Mouse (Mus musculus) limb, embryonic 12.5 days (tissue): ENCODE measurements around the gene Lingo1. TPM values are rescaled to one million over a fixed set of nuclear protein-coding genes. Genes with fewer than 3 reads are reported as not detected.

Source experiments
- ATAC-seq: fragments of 200-750 bp; cut with Nextera tagmentation; 2 replicates; pipeline ENCODE4 v1.8.0; 2017; ENCODE audit warnings: low read depth, moderate TSS enrichment; ENCODE audit not compliant: insufficient number of reproducible peaks, insufficient read depth, low FRiP score, low TSS enrichment
- H3K27ac ChIP-seq: fragments of 300-500 bp; sonication (generic); 2 replicates; pipeline ENCODE4 v1.5.1; 2016; ENCODE audit warnings: mild to moderate bottlenecking, moderate library complexity
- H3K27me3 ChIP-seq: fragments of 300-500 bp; sonication (generic); 2 replicates; pipeline ENCODE4 v1.6.1; 2016; ENCODE audit warnings: mild to moderate bottlenecking, moderate library complexity
- H3K36me3 ChIP-seq: fragments of 300-500 bp; sonication (generic); 2 replicates; pipeline ENCODE4 v1.6.1; 2016; ENCODE audit warnings: mild to moderate bottlenecking, moderate library complexity
- H3K4me1 ChIP-seq: fragments of 300-500 bp; sonication (generic); replicated peaks from 2 replicates; pipeline ENCODE4 v1.6.1; 2016
- H3K4me2 ChIP-seq: fragments of 300-500 bp; sonication (generic); 2 replicates; pipeline ENCODE4 v1.6.1; 2016; ENCODE audit warnings: mild to moderate bottlenecking, moderate library complexity
- H3K4me3 ChIP-seq: fragments of 300-500 bp; sonication (generic); replicated peaks from 2 replicates; pipeline ENCODE4 v1.5.1; 2016; ENCODE audit warnings: mild to moderate bottlenecking
- H3K9ac ChIP-seq: fragments of 300-500 bp; sonication (generic); replicated peaks from 2 replicates; pipeline ENCODE4 v1.6.1; 2016; ENCODE audit warnings: mild to moderate bottlenecking, moderate library complexity
- H3K9me3 ChIP-seq: fragments of 300-500 bp; sonication (generic); 2 replicates; pipeline ENCODE4 v1.6.1; 2016; ENCODE audit warnings: mild to moderate bottlenecking, moderate library complexity
- WGBS: fragments of 180-500 bp; shearing (Covaris S2); methylation state at CpG from one replicate; pipeline ENCODE4 v1.1.7; 2016; 5-methylcytosine and 5-hydroxymethylcytosine counted together
- polyA plus RNA-seq: library from polyadenylated mRNA; unstranded; fragments of >200 nt; fragmentation: Nextera tagmentation; extraction: Ambion mirVana; gene quantifications from 2 replicates; pipeline ENCODE4 v1.2.1, GENCODE M21; 2016

Lingo1 gene
- polyA plus RNA-seq, 1 experiment from 2014 or later: 2.1 TPM

GRCm38 (mm10) chr9:56662946-56663345 lies 133.3 kb downstream of the Lingo1 start:
- WGBS: 70% methylated on average over 7 of the region's 7 CpGs
- no peaks in the 10 kb centered on the region for H3K9me3 ChIP-seq

GRCm38 (mm10) chr9:56662405-56662804 lies 133.9 kb downstream of the Lingo1 start:
- Histone ChIP-seq H3K4me1 (peaks cover 12% of the 10 kb centered on the region; the same call in 1 of the 2 replicates), H3K4me2 (no peak overlapping the region), H3K4me3 (no peak overlapping the region), H3K9ac (no peak overlapping the region), H3K36me3 (no peaks in the 10 kb centered on the region), H3K27me3 (peaks cover 13% of the 10 kb centered on the region), H3K27ac (no peak overlapping the region), H3K9me3 (no peaks in the 10 kb centered on the region)
- ATAC-seq: no peak
- WGBS: 85% methylated on average over 3 of the region's 3 CpGs

More at GRCm38 (mm10) chr9:56662946-56663345, 133.3 kb downstream of the Lingo1 start:
- Histone ChIP-seq H3K4me1 (peaks cover 6% of the 10 kb centered on the region; the same call in 1 of the 2 replicates), H3K27ac (no peak overlapping the region), H3K27me3 (peaks cover 13% of the 10 kb centered on the region), H3K4me3 (no peak overlapping the region), H3K36me3 (no peaks in the 10 kb centered on the region), H3K4me2 (no peak overlapping the region), H3K9ac (no peak overlapping the region)
- no peak for ATAC-seq

GRCm38 (mm10) chr9:56661217-56661840 lies 134.9 kb downstream of the Lingo1 start:
- no peak overlapping the region for H3K4me2 ChIP-seq
- no peak for ATAC-seq
- H3K4me1 ChIP-seq: peaks cover 21% of the 10 kb centered on the region; the same call in 1 of the 2 replicates
- no peak overlapping the region for H3K27ac ChIP-seq
- H3K9ac ChIP-seq: no peak overlapping the region
- 81% methylated on average over 3 of the region's 3 CpGs for WGBS
- no peaks in the 10 kb centered on the region for H3K36me3 ChIP-seq
- H3K4me3 ChIP-seq: no peak overlapping the region
- no peaks in the 10 kb centered on the region for H3K9me3 ChIP-seq
- H3K27me3 ChIP-seq: peaks cover 16% of the 10 kb centered on the region

GRCm38 (mm10) chr9:56658580-56658979 lies 137.7 kb downstream of the Lingo1 start:
- H3K27ac ChIP-seq: no peak overlapping the region
- peaks cover 24% of the 10 kb centered on the region for H3K27me3 ChIP-seq
- H3K9me3 ChIP-seq: no peaks in the 10 kb centered on the region
- H3K4me3 ChIP-seq: no peak overlapping the region
- no peak for ATAC-seq
- H3K4me2 ChIP-seq: no peak overlapping the region
- peaks cover 24% of the 10 kb centered on the region; the same call in 1 of the 2 replicates for H3K4me1 ChIP-seq
- no peak overlapping the region for H3K9ac ChIP-seq
- WGBS: 84% methylated on average over 4 of the region's 4 CpGs
- no peaks in the 10 kb centered on the region for H3K36me3 ChIP-seq

- H3K36me3 ChIP-seq: no peaks in the 10 kb centered on the region
- H3K9ac ChIP-seq: no peak overlapping the region
- peaks cover 22% of the 10 kb centered on the region; the same call in 1 of the 2 replicates for H3K4me1 ChIP-seq
- no peak for ATAC-seq
- peaks cover 28% of the 10 kb centered on the region for H3K27me3 ChIP-seq
- H3K4me3 ChIP-seq: no peak overlapping the region
- no peaks in the 10 kb centered on the region for H3K9me3 ChIP-seq
- WGBS: 64% methylated on average over 6 of the region's 6 CpGs
- no peak overlapping the region for H3K4me2 ChIP-seq
- H3K27ac ChIP-seq: no peak overlapping the region
Observed at GRCm38 (mm10) chr9:56657996-56658398, 138.3 kb downstream of the Lingo1 start.

- ATAC-seq: 0 out of 2 replicates have a peak, but pooled peaks have one; percentile 8
- H3K4me3 ChIP-seq: no peak overlapping the region
- H3K9me3 ChIP-seq: no peaks in the 10 kb centered on the region
- H3K36me3 ChIP-seq: no peaks in the 10 kb centered on the region
- peak overlapping the region; percentile 24 for H3K4me2 ChIP-seq
- H3K4me1 ChIP-seq: peaks cover 19% of the 10 kb centered on the region; the same call in 1 of the 2 replicates
- 45% methylated on average over 16 of the region's 16 CpGs for WGBS
- H3K27ac ChIP-seq: no peak overlapping the region
- H3K27me3 ChIP-seq: peaks cover 34% of the 10 kb centered on the region
- no peak overlapping the region for H3K9ac ChIP-seq
Observed at GRCm38 (mm10) chr9:56656766-56657542, 139.3 kb downstream of the Lingo1 start.

GRCm38 (mm10) chr9:56655167-56655566 lies 141.1 kb downstream of the Lingo1 start:
- H3K4me2 ChIP-seq: no peak overlapping the region
- no peaks in the 10 kb centered on the region for H3K36me3 ChIP-seq
- H3K27ac ChIP-seq: no peak overlapping the region
- H3K4me1 ChIP-seq: peaks cover 19% of the 10 kb centered on the region; the same call in 1 of the 2 replicates
- H3K9ac ChIP-seq: no peak overlapping the region
- H3K9me3 ChIP-seq: no peaks in the 10 kb centered on the region
- H3K27me3 ChIP-seq: peaks cover 45% of the 10 kb centered on the region
- 75% methylated on average over 6 of the region's 6 CpGs for WGBS
- ATAC-seq: no peak
- H3K4me3 ChIP-seq: no peak overlapping the region

GRCm38 (mm10) chr9:56652551-56652950 lies 143.7 kb downstream of the Lingo1 start:
- Histone ChIP-seq H3K36me3 (no peaks in the 10 kb centered on the region), H3K27me3 (peaks cover 43% of the 10 kb centered on the region), H3K4me1 (peaks cover 14% of the 10 kb centered on the region; the same call in 1 of the 2 replicates), H3K9ac (no peak overlapping the region), H3K4me2 (no peak overlapping the region), H3K27ac (no peak overlapping the region), H3K9me3 (no peaks in the 10 kb centered on the region), H3K4me3 (no peak overlapping the region)
- no peak for ATAC-seq
- 53% methylated on average over 7 of the region's 7 CpGs for WGBS

GRCm38 (mm10) chr9:56651586-56651985 lies 144.7 kb downstream of the Lingo1 start:
- Histone ChIP-seq H3K4me1 (peaks cover 5% of the 10 kb centered on the region; the same call in 1 of the 2 replicates), H3K4me3 (no peak overlapping the region), H3K27me3 (peaks cover 47% of the 10 kb centered on the region), H3K9me3 (no peaks in the 10 kb centered on the region), H3K27ac (no peak overlapping the region), H3K36me3 (no peaks in the 10 kb centered on the region), H3K4me2 (no peak overlapping the region), H3K9ac (no peak overlapping the region)
- ATAC-seq: no peak
- 49% methylated on average over 2 of the region's 2 CpGs for WGBS

GRCm38 (mm10) chr9:56646227-56647025 lies 149.8 kb downstream of the Lingo1 start:
- H3K9ac ChIP-seq: no peak overlapping the region
- no peaks in the 10 kb centered on the region for H3K9me3 ChIP-seq
- H3K27ac ChIP-seq: no peak overlapping the region
- no peak overlapping the region for H3K4me3 ChIP-seq
- no peak for ATAC-seq
- H3K4me2 ChIP-seq: no peak overlapping the region
- peaks cover 15% of the 10 kb centered on the region for H3K4me1 ChIP-seq
- 84% methylated on average over 15 of the region's 15 CpGs for WGBS
- no peaks in the 10 kb centered on the region for H3K36me3 ChIP-seq
- H3K27me3 ChIP-seq: peaks cover 75% of the 10 kb centered on the region

- Histone ChIP-seq H3K9me3 (no peaks in the 10 kb centered on the region), H3K4me2 (no peak overlapping the region), H3K9ac (0 out of 2 replicates have a peak overlapping the region, but pooled peaks have one; percentile 12), H3K4me3 (no peak overlapping the region), H3K27ac (no peak overlapping the region), H3K4me1 (peaks cover 25% of the 10 kb centered on the region), H3K36me3 (no peaks in the 10 kb centered on the region), H3K27me3 (peaks cover 87% of the 10 kb centered on the region)
- ATAC-seq: no peak
- 31% methylated on average over 5 of the region's 5 CpGs for WGBS
Observed at GRCm38 (mm10) chr9:56643474-56643873, 152.8 kb downstream of the Lingo1 start.
